Mouse (Mus musculus) heart, embryonic 10.5 days (tissue): ENCODE data around the gene Gpr87. TPM values are rescaled to one million over a fixed set of nuclear protein-coding genes. Genes with fewer than 3 reads are reported as not detected.

ENCODE experiments used
- DNase-seq: peaks from one replicate; pipeline ENCODE4 v3.0.0-alpha.2; 2017; ENCODE audit warnings: low spot score
- H3K27ac ChIP-seq: fragments of 300-500 bp; sonication (generic); 2 replicates; pipeline ENCODE4 v1.5.1; 2016; ENCODE audit warnings: mild to moderate bottlenecking
- H3K27me3 ChIP-seq: fragments of 300-500 bp; sonication (generic); 2 replicates; pipeline ENCODE4 v1.6.1; 2016; ENCODE audit warnings: mild to moderate bottlenecking; ENCODE audit not compliant: poor library complexity, insufficient read depth, severe bottlenecking
- H3K36me3 ChIP-seq: fragments of 300-500 bp; sonication (generic); 2 replicates; pipeline ENCODE4 v1.6.1; 2016; ENCODE audit warnings: mild to moderate bottlenecking, moderate library complexity
- H3K4me1 ChIP-seq: fragments of 300-500 bp; sonication (generic); 2 replicates; pipeline ENCODE4 v1.6.1; 2016; ENCODE audit warnings: mild to moderate bottlenecking
- H3K4me3 ChIP-seq: fragments of 300-500 bp; sonication (generic); 2 replicates; pipeline ENCODE4 v1.5.1; 2016; ENCODE audit warnings: mild to moderate bottlenecking, moderate library complexity
- H3K9me3 ChIP-seq: fragments of 300-500 bp; sonication (generic); 2 replicates; pipeline ENCODE4 v1.6.1; 2016; ENCODE audit warnings: mild to moderate bottlenecking, moderate library complexity
- WGBS: fragments of 180-500 bp; shearing (Covaris S2); methylation state at CpG from one replicate; pipeline ENCODE4 v1.1.7; 2016; 5-methylcytosine and 5-hydroxymethylcytosine counted together
- polyA plus RNA-seq: library from polyadenylated mRNA; unstranded; fragments of >200 nt; fragmentation: Nextera tagmentation; extraction: Ambion mirVana; gene quantifications from 2 replicates; pipeline ENCODE4 v1.2.1, GENCODE M21; 2016

Gene Gpr87
- polyA plus RNA-seq, 1 experiment from 2014 or later, result 0.18 TPM

GRCm38 (mm10) chr3:59175234-59175633 is 19.7 kb downstream of the Gpr87 start:
- DNase-seq, result no peak
- 39% methylated on average over 5 of the region's 5 CpGs for WGBS
- Histone ChIP-seq H3K27ac (no peak overlapping the region), H3K27me3 (no peaks in the 10 kb centered on the region), H3K4me1 (peaks cover 15% of the 10 kb centered on the region), H3K36me3 (no peaks in the 10 kb centered on the region), H3K4me3 (no peak overlapping the region), H3K9me3 (no peaks in the 10 kb centered on the region)

DNA sequence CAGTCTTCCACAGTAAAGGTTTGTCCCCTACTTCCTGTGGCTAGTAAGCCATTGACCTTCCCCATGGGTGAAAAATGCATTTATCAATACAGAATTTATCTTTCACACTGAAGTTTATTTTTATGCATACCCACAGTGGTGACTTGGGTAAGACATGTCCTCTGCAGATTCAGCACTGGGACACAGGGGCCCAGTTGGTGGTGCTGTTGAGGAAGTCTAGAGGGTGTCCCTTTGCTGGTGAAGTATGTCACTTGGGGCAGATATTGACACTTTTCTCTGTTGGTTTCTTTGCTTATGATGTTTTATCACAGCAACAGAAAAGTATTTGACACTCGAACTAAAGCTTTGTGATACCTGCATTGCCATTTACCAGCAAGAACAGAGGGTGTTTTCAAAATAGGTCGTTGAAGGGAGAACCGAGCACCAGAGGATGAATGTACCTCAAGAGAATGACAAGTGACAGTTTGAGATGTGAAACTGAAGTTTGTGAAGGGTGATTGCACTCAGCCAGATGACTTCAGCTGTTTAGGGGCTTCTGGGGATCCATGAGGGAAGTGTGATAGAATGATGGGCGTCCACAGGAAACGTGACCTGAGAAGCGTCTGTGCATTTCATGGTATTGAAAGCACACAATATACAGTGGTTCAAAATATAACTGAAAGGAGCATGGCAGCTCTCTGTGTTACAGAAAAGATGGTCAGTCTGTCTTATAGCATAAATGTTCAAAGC is 20.3 kb downstream of the Gpr87 start:
- 81% methylated on average over 6 of the region's 6 CpGs for WGBS
- H3K4me3 ChIP-seq, result no peak overlapping the region

GRCm38 (mm10) chr3:59169921-59170627 is 24.8 kb downstream of the Gpr87 start:
- Histone ChIP-seq H3K9me3 (no peaks in the 10 kb centered on the region), H3K4me3 (no peak overlapping the region), H3K27ac (no peak overlapping the region; the same call in 1 of the 2 replicates), H3K27me3 (no peaks in the 10 kb centered on the region), H3K36me3 (no peaks in the 10 kb centered on the region), H3K4me1 (peaks cover 17% of the 10 kb centered on the region)
- WGBS, result 22% methylated on average over 2 of the region's 2 CpGs
- no peak for DNase-seq

More for the DNA sequence above, 20.3 kb downstream of the Gpr87 start:
- Histone ChIP-seq H3K27ac (no peak overlapping the region), H3K9me3 (no peaks in the 10 kb centered on the region), H3K4me1 (peaks cover 21% of the 10 kb centered on the region), H3K27me3 (no peaks in the 10 kb centered on the region), H3K36me3 (no peaks in the 10 kb centered on the region)
- no peak for DNase-seq

- H3K9me3 ChIP-seq, result no peaks in the 10 kb centered on the region
- H3K27ac ChIP-seq, result no peak overlapping the region
- 79% methylated on average over 4 of the region's 4 CpGs for WGBS
- H3K4me3 ChIP-seq, result no peak overlapping the region
- no peaks in the 10 kb centered on the region for H3K36me3 ChIP-seq
- no peak for DNase-seq
- H3K4me1 ChIP-seq, result peaks cover 17% of the 10 kb centered on the region
- no peaks in the 10 kb centered on the region for H3K27me3 ChIP-seq
Observed at GRCm38 (mm10) chr3:59169215-59169614, 25.7 kb downstream of the Gpr87 start.

GRCm38 (mm10) chr3:59168476-59168875 is 26.4 kb downstream of the Gpr87 start:
- Histone ChIP-seq H3K27me3 (no peaks in the 10 kb centered on the region), H3K4me1 (peaks cover 17% of the 10 kb centered on the region), H3K4me3 (no peak overlapping the region), H3K36me3 (no peaks in the 10 kb centered on the region), H3K27ac (no peak overlapping the region), H3K9me3 (no peaks in the 10 kb centered on the region)
- 84% methylated on average over 6 of the region's 6 CpGs for WGBS
- DNase-seq, result no peak

GRCm38 (mm10) chr3:59167417-59168054 is 27.4 kb downstream of the Gpr87 start:
- Histone ChIP-seq H3K4me3 (no peak overlapping the region), H3K27ac (no peak overlapping the region), H3K4me1 (peaks cover 17% of the 10 kb centered on the region), H3K9me3 (no peaks in the 10 kb centered on the region), H3K36me3 (no peaks in the 10 kb centered on the region), H3K27me3 (no peaks in the 10 kb centered on the region)
- WGBS, result 85% methylated on average over 2 of the region's 2 CpGs
- DNase-seq, result no peak

GRCm38 (mm10) chr3:59160465-59160864 is 34.4 kb downstream of the Gpr87 start:
- Histone ChIP-seq H3K4me1 (no peaks in the 10 kb centered on the region), H3K9me3 (no peaks in the 10 kb centered on the region), H3K27me3 (no peaks in the 10 kb centered on the region), H3K4me3 (no peak overlapping the region), H3K27ac (no peak overlapping the region), H3K36me3 (no peaks in the 10 kb centered on the region)
- 93% methylated on average over 1 of the region's 1 CpGs for WGBS
- no peak for DNase-seq

DNA sequence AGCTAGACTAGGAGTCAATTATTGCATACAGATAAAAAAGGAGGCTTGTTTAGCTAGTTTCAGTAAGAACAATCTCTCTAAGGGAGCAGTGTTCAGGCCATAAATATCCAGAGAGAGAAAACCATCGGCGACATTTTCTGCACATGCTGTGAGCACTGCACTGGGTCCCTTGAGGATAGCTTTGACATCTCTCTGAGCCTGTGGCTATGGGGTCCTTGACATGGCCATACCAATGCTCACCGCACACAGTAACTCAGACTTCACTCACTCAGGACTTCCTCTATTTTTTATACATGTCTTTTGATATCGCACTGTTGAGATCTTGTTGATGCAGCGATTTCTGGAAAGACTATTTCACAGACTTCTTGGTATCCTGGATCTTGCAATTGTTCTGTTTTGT is 37.9 kb downstream of the Gpr87 start:
- no peak overlapping the region for H3K4me3 ChIP-seq
- no peaks in the 10 kb centered on the region for H3K36me3 ChIP-seq
- DNase-seq, result no peak
- no peak overlapping the region for H3K27ac ChIP-seq
- H3K9me3 ChIP-seq, result no peaks in the 10 kb centered on the region
- H3K27me3 ChIP-seq, result no peaks in the 10 kb centered on the region
- no peaks in the 10 kb centered on the region for H3K4me1 ChIP-seq
- WGBS, result 90% methylated on average over 5 of the region's 5 CpGs

- Histone ChIP-seq H3K27ac (no peak overlapping the region), H3K4me1 (no peaks in the 10 kb centered on the region), H3K9me3 (no peaks in the 10 kb centered on the region), H3K36me3 (no peaks in the 10 kb centered on the region), H3K27me3 (no peaks in the 10 kb centered on the region), H3K4me3 (no peak overlapping the region)
- DNase-seq, result no peak
- WGBS, result 83% methylated on average over 6 of the region's 6 CpGs
Observed at GRCm38 (mm10) chr3:59155404-59155803, 39.5 kb downstream of the Gpr87 start.

GRCm38 (mm10) chr3:59154888-59155287 is 40.0 kb downstream of the Gpr87 start:
- Histone ChIP-seq H3K27ac (no peak overlapping the region), H3K4me3 (no peak overlapping the region), H3K4me1 (no peaks in the 10 kb centered on the region), H3K27me3 (no peaks in the 10 kb centered on the region), H3K9me3 (no peaks in the 10 kb centered on the region), H3K36me3 (no peaks in the 10 kb centered on the region)
- 87% methylated on average over 2 of the region's 2 CpGs for WGBS
- DNase-seq, result no peak

- no peaks in the 10 kb centered on the region for H3K9me3 ChIP-seq
- no peak within 1 kb of the TSS for H3K4me3 ChIP-seq
- WGBS, result 55% methylated on average over 5 of the region's 5 CpGs
- no peaks in the 10 kb centered on the region for H3K4me1 ChIP-seq
- H3K27me3 ChIP-seq, result no peaks in the 10 kb centered on the region
- DNase-seq, result no peak
- no peak within 1 kb of the TSS for H3K27ac ChIP-seq
- H3K36me3 ChIP-seq, result no peaks in the 10 kb centered on the region
Observed at GRCm38 (mm10) chr3:59153424-59153823, 41.5 kb downstream of the Gpr87 start, which contains the start of gene P2ry14. P2ry14 (minus strand) TSS chr3:59153618.

DNA sequence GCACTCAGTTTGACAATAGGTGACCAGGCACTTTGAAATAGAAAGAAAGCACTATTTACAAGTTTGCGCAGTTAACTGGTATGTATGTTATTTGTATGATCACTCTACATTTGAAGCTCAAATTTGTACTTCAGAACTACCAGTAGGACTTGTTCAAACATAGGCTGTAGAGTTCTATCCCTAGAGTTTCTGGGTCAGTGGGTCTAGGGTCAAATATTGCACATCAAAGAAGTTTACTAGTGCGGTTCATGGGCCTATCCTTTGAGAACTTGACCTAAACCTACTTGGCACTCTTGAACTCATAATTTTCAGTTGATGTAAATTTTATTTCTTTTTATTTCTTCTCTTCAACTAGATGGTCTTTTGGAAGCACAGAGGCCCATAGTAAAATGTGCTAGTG is 44.3 kb downstream of the Gpr87 start:
- WGBS, result 91% methylated on average over 2 of the region's 2 CpGs
- no peak overlapping the region for H3K27ac ChIP-seq
- H3K4me3 ChIP-seq, result no peak overlapping the region
- no peaks in the 10 kb centered on the region for H3K27me3 ChIP-seq
- H3K9me3 ChIP-seq, result no peaks in the 10 kb centered on the region
- DNase-seq, result no peak
- H3K36me3 ChIP-seq, result no peaks in the 10 kb centered on the region
- no peaks in the 10 kb centered on the region for H3K4me1 ChIP-seq

DNA sequence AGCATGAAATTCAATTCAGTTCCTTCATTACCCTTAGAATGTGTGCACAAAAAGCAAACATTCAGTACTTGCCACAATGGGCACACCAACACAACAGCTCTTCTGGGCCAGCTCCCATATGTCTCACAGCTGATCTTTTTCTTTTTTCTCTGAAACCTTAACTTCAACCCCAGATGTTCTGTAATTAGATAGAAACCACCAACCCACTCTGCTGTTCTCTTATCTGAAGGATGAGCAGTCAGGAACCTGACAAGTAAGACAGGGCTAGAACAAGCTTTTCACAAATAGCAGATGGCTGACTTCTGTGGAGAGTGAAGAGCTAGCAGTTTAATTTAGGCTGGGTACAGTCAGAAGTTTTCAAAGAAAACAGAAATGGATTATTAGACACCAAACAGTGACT is 45.3 kb downstream of the Gpr87 start:
- Histone ChIP-seq H3K27ac (no peak overlapping the region), H3K4me3 (no peak overlapping the region), H3K27me3 (no peaks in the 10 kb centered on the region), H3K36me3 (no peaks in the 10 kb centered on the region), H3K4me1 (no peaks in the 10 kb centered on the region), H3K9me3 (no peaks in the 10 kb centered on the region)
- DNase-seq, result no peak
